In the genomic region with DNA sequence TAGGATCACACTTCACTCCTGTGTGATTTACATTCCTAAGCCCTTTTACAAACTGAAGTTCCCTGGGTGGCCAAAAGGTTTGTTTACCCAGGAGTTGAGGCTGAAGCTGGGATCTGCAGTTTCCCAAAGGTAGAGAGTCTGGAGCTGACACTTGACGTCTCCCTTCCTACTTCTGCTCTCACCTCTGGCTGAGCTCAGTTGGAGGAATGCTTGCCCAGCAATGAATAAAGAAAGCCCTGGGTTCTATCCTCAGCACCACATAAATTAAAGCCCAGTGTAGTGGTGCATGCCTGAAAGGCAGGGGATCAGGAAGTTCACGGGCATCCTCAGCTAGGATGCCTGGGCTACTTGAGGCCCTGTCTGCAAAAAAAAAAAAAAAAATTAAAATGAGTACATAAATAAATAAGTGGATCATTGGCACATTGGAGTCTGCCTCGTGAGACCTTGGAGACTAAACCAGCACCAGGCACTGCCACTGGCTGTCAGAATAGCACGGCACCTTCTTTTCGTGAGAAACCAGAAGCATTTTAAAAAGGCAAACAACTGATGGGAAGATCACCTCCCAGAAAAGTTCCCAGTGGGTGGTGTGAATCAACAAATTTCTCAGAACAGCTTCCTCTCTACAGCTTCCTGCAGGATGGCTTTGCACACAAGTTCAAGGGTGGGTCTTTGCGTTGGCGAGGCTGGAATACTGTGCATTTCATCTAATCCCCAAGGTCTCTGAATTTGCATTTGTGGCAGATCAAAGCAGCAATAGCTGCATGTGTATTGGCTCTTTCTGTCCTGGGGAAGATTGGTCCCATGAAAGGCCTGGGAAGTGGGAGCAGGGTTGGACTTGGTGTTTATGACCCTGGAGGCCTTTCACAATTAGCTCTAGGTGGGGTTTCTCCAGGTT, we compare ENCODE assay signal across 22 mouse cellular contexts.
A peak's percentile ranks its signal among the peaks of the same experiment; 100 is the strongest.
DNase-seq lines count a peak whose midpoint lies in the region; ATAC-seq lines count a peak whose summit lies in the region.
"Had no signal": no experiment of that assay in that cellular context is flagged by ENCODE, and none has a peak within 500 bp of the region (broad histone marks: within the 10 kb centered on the region; RNA-seq: fewer than 3 reads in every experiment).

No protein-coding gene starts in this region.

- DNase-seq in kidney, postnatal 10 days, result no peak
- DNase-seq in lung, postnatal 36 days, result peak; percentile 34
- no peak for DNase-seq in lung, postnatal 10 days
- peak; percentile 75 for DNase-seq in ZHBTc4 (ENCODE audit: low read depth, low spot score)
- DNase-seq in limb, embryonic 10.5 days (ENCODE audit: low spot score), result no peak
- DNase-seq in heart, adult 8-10 months (ENCODE audit: low spot score), result no peak
- DNase-seq: adrenal gland, adult 8-10 months; heart, postnatal 14 days; layer of hippocampus, postnatal 36 days; left cerebral cortex, postnatal 4 days; liver, embryonic 13.5 days; spleen, adult 18-20 months; thymus, adult 18-20 months; thymus, postnatal 25 days had no signal

- ATAC-seq in kidney, embryonic 15.5 days (replicated peaks; ENCODE audit: low FRiP score), result no peak
- ATAC-seq: CD4-positive, CD25-positive, alpha-beta regulatory T cell, adult 4 months; forebrain, embryonic 14.5 days; midbrain, embryonic 13.5 days had no signal

- 0 out of 2 replicates have a peak overlapping the region, but pooled peaks have one; percentile 2 for H3K27ac ChIP-seq in kidney, embryonic 15.5 days
- H3K27ac ChIP-seq in limb, embryonic 10.5 days, result 0 out of 2 replicates have a peak overlapping the region, but pooled peaks have one; percentile 1
- H3K27ac ChIP-seq: kidney, postnatal 0 days; limb, embryonic 15.5 days; liver, embryonic 13.5 days; midbrain, embryonic 13.5 days; neural tube, embryonic 13.5 days had no signal

- no peaks in the 10 kb centered on the region for H3K36me3 ChIP-seq in kidney, embryonic 15.5 days
- no peaks in the 10 kb centered on the region for H3K36me3 ChIP-seq in limb, embryonic 10.5 days
- H3K36me3 ChIP-seq: limb, embryonic 15.5 days; liver, embryonic 13.5 days; midbrain, embryonic 13.5 days; neural tube, embryonic 13.5 days had no signal

- H3K9ac ChIP-seq in kidney, embryonic 15.5 days, result no peak overlapping the region
- H3K9ac ChIP-seq: limb, embryonic 15.5 days; liver, embryonic 13.5 days; midbrain, embryonic 13.5 days; neural tube, embryonic 13.5 days had no signal

- no peaks in the 10 kb centered on the region for H3K9me3 ChIP-seq in kidney, embryonic 15.5 days (replicated peaks)
- H3K9me3 ChIP-seq in limb, embryonic 10.5 days (replicated peaks), result no peaks in the 10 kb centered on the region
- H3K9me3 ChIP-seq: limb, embryonic 15.5 days; liver, embryonic 13.5 days; megakaryocyte, embryonic 14.5 days; midbrain, embryonic 13.5 days; neural tube, embryonic 13.5 days had no signal

- H3K4me1 ChIP-seq in kidney, embryonic 15.5 days, result peaks cover 56% of the 10 kb centered on the region
- H3K4me1 ChIP-seq in limb, embryonic 10.5 days, result peaks cover 71% of the 10 kb centered on the region

- no peaks in the 10 kb centered on the region for H3K27me3 ChIP-seq in kidney, embryonic 15.5 days
- peaks cover 77% of the 10 kb centered on the region for H3K27me3 ChIP-seq in limb, embryonic 10.5 days (ENCODE audit: low read depth, poor library complexity, severe bottlenecking)

- H3K4me3 ChIP-seq in kidney, embryonic 15.5 days (replicated peaks), result no peak overlapping the region
- no peak overlapping the region for H3K4me3 ChIP-seq in limb, embryonic 10.5 days
- H3K4me3 ChIP-seq: limb, embryonic 15.5 days; liver, embryonic 13.5 days; megakaryocyte, embryonic 14.5 days; midbrain, embryonic 13.5 days; neural tube, embryonic 13.5 days had no signal

- H3K4me2 ChIP-seq in kidney, embryonic 15.5 days, result no peak overlapping the region
- H3K4me2 ChIP-seq: limb, embryonic 15.5 days; liver, embryonic 13.5 days; midbrain, embryonic 13.5 days; neural tube, embryonic 13.5 days had no signal

- WGBS in kidney, embryonic 15.5 days, result 58% methylated on average over 7 of the region's 7 CpGs
- 21% methylated on average over 7 of the region's 7 CpGs for WGBS in limb, embryonic 10.5 days

Comparison
In these comparisons a context has a peak if more than half of its experiments do, and no peak if none do; other contexts are left out.
1. DNase-seq: peak in lung, postnatal 36 days (single experiment) and ZHBTc4 (single experiment); none in kidney, postnatal 10 days (single experiment), lung, postnatal 10 days (single experiment), limb, embryonic 10.5 days (single experiment) and heart, adult 8-10 months (single experiment).